Mouse (Mus musculus): ENCODE data around the gene Pfkm. TPM values are rescaled to one million over a fixed set of nuclear protein-coding genes. Genes with fewer than 3 reads are reported as not detected.

Pfkm gene
- polyA plus RNA-seq, 1 experiment from 2014 or later: 29.6 TPM

- ATAC-seq (ENCODE audit: insufficient number of reproducible peaks, insufficient read depth, low FRiP score, low read depth): no peak
Measured at GRCm38 (mm10) chr15:98170917-98171316, 78.5 kb downstream of the Pfkm start.

GRCm38 (mm10) chr15:98172113-98172512 lies 79.7 kb downstream of the Pfkm start:
- Histone ChIP-seq H3K4me2 (replicated peaks; ENCODE audit: low read depth, low read length) (no peak overlapping the region), H3K36me3 (ENCODE audit: control insufficient read depth, insufficient read depth, low read length) (no peaks in the 10 kb centered on the region), H3K27ac (ENCODE audit: low read length) (no peak overlapping the region), H3K9ac (replicated peaks; ENCODE audit: low read depth, low read length) (no peak overlapping the region), H3K4me3 (ENCODE audit: low read depth, low read length) (no peak overlapping the region), H3K9me3 (ENCODE audit: control insufficient read depth, low read depth, low read length) (no peaks in the 10 kb centered on the region), H3K27me3 (ENCODE audit: control insufficient read depth, insufficient read depth, low read length) (peaks cover 33% of the 10 kb centered on the region), H3K4me1 (ENCODE audit: control insufficient read depth, insufficient read depth, low read length) (peaks cover 7% of the 10 kb centered on the region; the same call in 1 of the 2 replicates)
- 65% methylated on average over 5 of the region's 5 CpGs for WGBS
- no peak for ATAC-seq (ENCODE audit: insufficient number of reproducible peaks, insufficient read depth, low FRiP score, low read depth)

More at GRCm38 (mm10) chr15:98170917-98171316, 78.5 kb downstream of the Pfkm start:
- Histone ChIP-seq H3K36me3 (ENCODE audit: control insufficient read depth, insufficient read depth, low read length) (no peaks in the 10 kb centered on the region), H3K4me1 (ENCODE audit: control insufficient read depth, insufficient read depth, low read length) (peaks cover 7% of the 10 kb centered on the region; the same call in 1 of the 2 replicates), H3K9me3 (ENCODE audit: control insufficient read depth, low read depth, low read length) (no peaks in the 10 kb centered on the region), H3K4me3 (ENCODE audit: low read depth, low read length) (no peak overlapping the region), H3K27ac (ENCODE audit: low read length) (no peak overlapping the region), H3K9ac (replicated peaks; ENCODE audit: low read depth, low read length) (no peak overlapping the region), H3K27me3 (ENCODE audit: control insufficient read depth, insufficient read depth, low read length) (peaks cover 44% of the 10 kb centered on the region), H3K4me2 (replicated peaks; ENCODE audit: low read depth, low read length) (no peak overlapping the region)
- WGBS: 69% methylated on average over 9 of the region's 9 CpGs

GRCm38 (mm10) chr15:98173821-98174220 lies 81.4 kb downstream of the Pfkm start:
- no peak overlapping the region for H3K27ac ChIP-seq (ENCODE audit: low read length)
- H3K27me3 ChIP-seq (ENCODE audit: control insufficient read depth, insufficient read depth, low read length): peaks cover 18% of the 10 kb centered on the region

GRCm38 (mm10) chr15:98177320-98177719 lies 84.9 kb downstream of the Pfkm start:
- 69% methylated on average over 3 of the region's 3 CpGs for WGBS
- Histone ChIP-seq H3K4me3 (ENCODE audit: low read depth, low read length) (no peak overlapping the region), H3K27ac (ENCODE audit: low read length) (no peak overlapping the region), H3K4me1 (ENCODE audit: control insufficient read depth, insufficient read depth, low read length) (no peaks in the 10 kb centered on the region), H3K27me3 (ENCODE audit: control insufficient read depth, insufficient read depth, low read length) (peaks cover 3% of the 10 kb centered on the region; the same call in 1 of the 2 replicates), H3K4me2 (replicated peaks; ENCODE audit: low read depth, low read length) (no peak overlapping the region), H3K9me3 (ENCODE audit: control insufficient read depth, low read depth, low read length) (no peaks in the 10 kb centered on the region), H3K36me3 (ENCODE audit: control insufficient read depth, insufficient read depth, low read length) (no peaks in the 10 kb centered on the region), H3K9ac (replicated peaks; ENCODE audit: low read depth, low read length) (no peak overlapping the region)
- ATAC-seq (ENCODE audit: insufficient number of reproducible peaks, insufficient read depth, low FRiP score, low read depth): no peak

More at GRCm38 (mm10) chr15:98173821-98174220, 81.4 kb downstream of the Pfkm start:
- WGBS: 39% methylated on average over 8 of the region's 8 CpGs
- no peaks in the 10 kb centered on the region for H3K4me1 ChIP-seq (ENCODE audit: control insufficient read depth, insufficient read depth, low read length)
- ATAC-seq (ENCODE audit: insufficient number of reproducible peaks, insufficient read depth, low FRiP score, low read depth): no peak
- no peak overlapping the region for H3K4me3 ChIP-seq (ENCODE audit: low read depth, low read length)
- no peaks in the 10 kb centered on the region for H3K9me3 ChIP-seq (ENCODE audit: control insufficient read depth, low read depth, low read length)
- H3K9ac ChIP-seq (replicated peaks; ENCODE audit: low read depth, low read length): no peak overlapping the region
- no peaks in the 10 kb centered on the region for H3K36me3 ChIP-seq (ENCODE audit: control insufficient read depth, insufficient read depth, low read length)
- H3K4me2 ChIP-seq (replicated peaks; ENCODE audit: low read depth, low read length): no peak overlapping the region

GRCm38 (mm10) chr15:98180567-98181131 lies 88.3 kb downstream of the Pfkm start:
- no peak for ATAC-seq (ENCODE audit: insufficient number of reproducible peaks, insufficient read depth, low FRiP score, low read depth)
- Histone ChIP-seq H3K36me3 (ENCODE audit: control insufficient read depth, insufficient read depth, low read length) (no peaks in the 10 kb centered on the region), H3K9me3 (ENCODE audit: control insufficient read depth, low read depth, low read length) (no peaks in the 10 kb centered on the region), H3K4me3 (ENCODE audit: low read depth, low read length) (peak overlapping the region; percentile 40), H3K9ac (replicated peaks; ENCODE audit: low read depth, low read length) (no peak overlapping the region), H3K4me1 (ENCODE audit: control insufficient read depth, insufficient read depth, low read length) (no peaks in the 10 kb centered on the region), H3K27me3 (ENCODE audit: control insufficient read depth, insufficient read depth, low read length) (no peaks in the 10 kb centered on the region), H3K4me2 (replicated peaks; ENCODE audit: low read depth, low read length) (peak overlapping the region; percentile 42), H3K27ac (ENCODE audit: low read length) (no peak overlapping the region)
- WGBS: 7% methylated on average over 26 of the region's 26 CpGs

- no peaks in the 10 kb centered on the region for H3K27me3 ChIP-seq (ENCODE audit: control insufficient read depth, insufficient read depth, low read length)
- WGBS: under 1% methylated on average over 30 of the region's 30 CpGs
- no peaks in the 10 kb centered on the region for H3K36me3 ChIP-seq (ENCODE audit: control insufficient read depth, insufficient read depth, low read length)
- H3K9ac ChIP-seq (replicated peaks; ENCODE audit: low read depth, low read length): no peak overlapping the region
- H3K4me3 ChIP-seq (ENCODE audit: low read depth, low read length): peak overlapping the region; percentile 40
- peak overlapping the region; percentile 42 for H3K4me2 ChIP-seq (replicated peaks; ENCODE audit: low read depth, low read length)
- ATAC-seq (ENCODE audit: insufficient number of reproducible peaks, insufficient read depth, low FRiP score, low read depth): peak; percentile 97
- no peaks in the 10 kb centered on the region for H3K9me3 ChIP-seq (ENCODE audit: control insufficient read depth, low read depth, low read length)
- no peaks in the 10 kb centered on the region for H3K4me1 ChIP-seq (ENCODE audit: control insufficient read depth, insufficient read depth, low read length)
- H3K27ac ChIP-seq (ENCODE audit: low read length): no peak overlapping the region
Measured at GRCm38 (mm10) chr15:98181132-98181711, 88.8 kb downstream of the Pfkm start.

Other genes with a start within 250 kb of the Pfkm start
- gene Hdac7, start 248.1 kb upstream of the Pfkm start, polyA plus RNA-seq (2014; fragmentation: Nextera tagmentation; extraction: Ambion mirVana): 32.4 and 33.0 TPM in 2 replicates
- 0.80 and 1.1 TPM in 2 replicates for gene Vdr, start 182.0 kb upstream of the Pfkm start, polyA plus RNA-seq (2014; fragmentation: Nextera tagmentation; extraction: Ambion mirVana)
- 37.2 and 43.0 TPM in 2 replicates for gene Tmem106c, start 128.4 kb upstream of the Pfkm start, polyA plus RNA-seq (2014; fragmentation: Nextera tagmentation; extraction: Ambion mirVana)
- 2.5 and 3.1 TPM in 2 replicates for gene Col2a1, start 87.9 kb upstream of the Pfkm start, polyA plus RNA-seq (2014; fragmentation: Nextera tagmentation; extraction: Ambion mirVana)
- 35.5 and 35.8 TPM in 2 replicates for gene Senp1, start 1.2 kb downstream of the Pfkm start, polyA plus RNA-seq (2014; fragmentation: Nextera tagmentation; extraction: Ambion mirVana)
- gene Asb8, start 73.0 kb downstream of the Pfkm start, polyA plus RNA-seq (2014; fragmentation: Nextera tagmentation; extraction: Ambion mirVana): 47.6 and 51.7 TPM in 2 replicates
- 1.8 and 2.4 TPM in 2 replicates for gene Ccdc184, start 74.6 kb downstream of the Pfkm start, polyA plus RNA-seq (2014; fragmentation: Nextera tagmentation; extraction: Ambion mirVana)
- gene Olfr288, start 103.0 kb downstream of the Pfkm start, polyA plus RNA-seq (2014; fragmentation: Nextera tagmentation; extraction: Ambion mirVana): not detected in 2 replicates
- gene Gm44579, start 128.4 kb downstream of the Pfkm start, polyA plus RNA-seq (2014; fragmentation: Nextera tagmentation; extraction: Ambion mirVana): not detected in 2 replicates
- gene Olfr287, start 128.5 kb downstream of the Pfkm start, polyA plus RNA-seq (2014; fragmentation: Nextera tagmentation; extraction: Ambion mirVana): not detected in 2 replicates
- gene Olfr286, start 141.9 kb downstream of the Pfkm start, polyA plus RNA-seq (2014; fragmentation: Nextera tagmentation; extraction: Ambion mirVana): not detected in 2 replicates
- not detected in 2 replicates for gene H1fnt, start 164.7 kb downstream of the Pfkm start, polyA plus RNA-seq (2014; fragmentation: Nextera tagmentation; extraction: Ambion mirVana)
- gene Zfp641, start 203.6 kb downstream of the Pfkm start, polyA plus RNA-seq (2014; fragmentation: Nextera tagmentation; extraction: Ambion mirVana): 0.74 and 0.87 TPM in 2 replicates
- not detected in 2 replicates for gene Olfr285, start 224.8 kb downstream of the Pfkm start, polyA plus RNA-seq (2014; fragmentation: Nextera tagmentation; extraction: Ambion mirVana)
- not detected in 2 replicates for gene Olfr284, start 248.4 kb downstream of the Pfkm start, polyA plus RNA-seq (2014; fragmentation: Nextera tagmentation; extraction: Ambion mirVana)